Mouse (Mus musculus): ENCODE data around the gene Phlda2. TPM values are rescaled to one million over a fixed set of nuclear protein-coding genes. Genes with fewer than 3 reads are reported as not detected.

Phlda2 gene
- total RNA-seq, 2 experiments from 2014 or later: not detected

DNA sequence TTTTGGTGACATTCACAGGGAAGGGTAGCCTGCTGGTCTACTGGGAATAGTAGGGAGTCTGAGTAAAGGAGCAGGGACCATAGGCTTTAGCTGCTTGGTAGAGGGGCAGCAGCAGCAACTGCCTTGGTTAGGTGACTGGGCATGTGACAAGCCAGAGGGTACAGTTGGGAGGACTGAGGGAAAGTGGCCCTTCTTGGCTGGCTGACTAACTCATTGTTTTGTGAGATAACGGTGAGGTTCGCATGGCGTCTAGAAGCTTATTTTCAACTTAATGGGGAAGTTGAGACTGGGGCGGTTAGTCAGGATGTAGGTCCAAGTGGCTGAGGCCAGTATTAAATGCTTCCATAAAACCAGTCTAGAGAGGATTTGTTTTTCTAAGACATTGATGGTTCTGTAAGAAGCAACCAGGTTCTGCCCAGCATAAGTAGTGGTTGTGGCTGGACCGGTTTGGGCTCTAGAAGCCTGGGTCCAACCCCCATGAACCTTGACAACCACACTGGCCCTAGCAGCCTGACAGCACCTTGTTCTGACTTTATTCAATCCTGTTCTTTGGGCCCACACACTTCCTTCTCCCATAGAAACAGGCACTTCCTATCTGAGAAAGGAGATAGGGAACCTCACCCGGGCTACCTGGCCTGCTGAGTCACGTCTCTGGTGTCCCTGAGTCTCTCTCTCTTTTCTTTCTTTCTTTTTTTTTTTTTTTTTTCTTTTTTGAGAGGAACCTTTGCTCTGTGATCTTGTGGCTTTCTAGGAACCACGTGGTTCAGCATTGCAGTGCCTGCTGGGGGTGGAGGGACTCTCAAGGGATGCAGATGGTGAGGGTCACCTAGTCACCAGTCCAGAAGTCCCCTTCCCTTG, 7.6 kb downstream of the Phlda2 start:
- intact Hi-C loops (cut with DNase I): no loop called here
- Histone ChIP-seq H3K27ac (no peak overlapping the region), H3K4me3 (no peak overlapping the region)
- no peak for TF ChIP-seq CTCF (IDR thresholded peaks at IDR 0.05)
- no peak for DNase-seq

DNA sequence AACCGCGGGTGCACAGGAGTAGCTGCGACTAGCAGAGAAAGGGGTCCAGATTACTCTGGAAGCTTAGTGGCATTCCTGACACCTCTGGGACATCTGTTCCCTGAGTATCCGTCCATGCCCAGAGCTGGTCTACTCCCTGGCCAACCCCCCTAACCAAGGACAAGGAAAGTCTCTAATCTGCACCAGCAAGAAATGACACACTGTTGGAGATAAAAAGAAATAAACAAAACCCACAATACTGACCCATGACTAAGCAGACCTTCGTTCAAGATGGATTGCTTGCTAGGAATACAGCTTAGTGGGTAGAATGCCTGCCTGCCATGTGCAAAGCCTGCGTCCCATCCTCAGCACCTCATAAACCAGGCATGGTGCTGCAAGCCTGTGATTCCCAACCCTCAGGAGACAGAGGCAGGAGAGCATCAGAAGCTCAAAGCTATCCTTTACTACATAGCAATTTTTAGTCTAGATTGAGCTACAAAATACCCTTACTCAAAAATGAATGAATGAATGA, 9.3 kb downstream of the Phlda2 start:
- no peak for TF ChIP-seq CTCF (IDR thresholded peaks at IDR 0.05)
- H3K27ac ChIP-seq: no peak overlapping the region
- no peak overlapping the region for H3K4me3 ChIP-seq
- intact Hi-C loops (cut with DNase I): no loop called here
- DNase-seq: no peak

DNA sequence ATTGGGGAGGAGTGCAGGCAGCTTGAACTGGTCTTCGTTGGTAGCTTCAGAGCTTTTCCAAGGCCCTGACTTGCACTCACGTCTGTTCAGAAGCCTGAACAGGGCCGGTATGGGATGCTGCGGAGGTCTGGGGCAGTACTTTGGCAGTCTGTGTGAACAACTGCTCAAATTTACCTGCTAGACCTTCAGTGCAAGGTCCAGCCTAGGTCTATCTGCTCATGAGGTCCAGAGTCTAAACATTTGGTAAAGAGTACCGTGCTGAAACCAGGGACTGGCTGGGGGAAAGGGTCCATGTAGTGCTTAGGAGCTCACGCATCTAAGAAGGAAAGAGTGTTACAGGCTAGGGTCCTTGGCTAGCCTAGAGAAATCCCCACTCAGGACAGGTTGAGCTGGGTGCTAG, 13.2 kb downstream of the Phlda2 start:
- TF ChIP-seq CTCF (IDR thresholded peaks at IDR 0.05): no peak
- Histone ChIP-seq H3K4me3 (no peak overlapping the region), H3K27ac (no peak overlapping the region)
- DNase-seq: no peak
- intact Hi-C loops (cut with DNase I): no loop called here

DNA sequence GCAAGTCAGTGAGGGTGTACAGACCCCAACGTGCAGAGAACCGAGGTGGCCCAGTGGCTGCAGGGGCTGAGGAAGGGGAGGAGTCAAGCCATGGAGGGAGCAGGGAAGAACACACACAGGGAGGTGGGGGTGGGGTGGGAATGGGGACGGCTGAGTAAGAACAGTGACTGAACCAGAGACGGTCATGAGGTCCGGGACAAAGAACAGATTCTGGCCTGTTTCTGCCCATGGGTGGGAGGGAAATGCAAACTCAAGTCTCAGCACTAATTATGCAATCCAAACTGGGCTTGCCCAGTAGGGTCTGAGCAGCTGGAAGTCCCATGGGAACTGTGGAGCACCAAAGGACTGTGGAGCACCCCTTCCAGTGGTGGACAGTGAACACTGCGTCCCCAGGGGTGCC, 20.4 kb downstream of the Phlda2 start:
- DNase-seq: no peak
- no peak for TF ChIP-seq CTCF (IDR thresholded peaks at IDR 0.05)
- H3K27ac ChIP-seq: no peak overlapping the region
- intact Hi-C loops (cut with DNase I): no loop called here
- no peak overlapping the region for H3K4me3 ChIP-seq

DNA sequence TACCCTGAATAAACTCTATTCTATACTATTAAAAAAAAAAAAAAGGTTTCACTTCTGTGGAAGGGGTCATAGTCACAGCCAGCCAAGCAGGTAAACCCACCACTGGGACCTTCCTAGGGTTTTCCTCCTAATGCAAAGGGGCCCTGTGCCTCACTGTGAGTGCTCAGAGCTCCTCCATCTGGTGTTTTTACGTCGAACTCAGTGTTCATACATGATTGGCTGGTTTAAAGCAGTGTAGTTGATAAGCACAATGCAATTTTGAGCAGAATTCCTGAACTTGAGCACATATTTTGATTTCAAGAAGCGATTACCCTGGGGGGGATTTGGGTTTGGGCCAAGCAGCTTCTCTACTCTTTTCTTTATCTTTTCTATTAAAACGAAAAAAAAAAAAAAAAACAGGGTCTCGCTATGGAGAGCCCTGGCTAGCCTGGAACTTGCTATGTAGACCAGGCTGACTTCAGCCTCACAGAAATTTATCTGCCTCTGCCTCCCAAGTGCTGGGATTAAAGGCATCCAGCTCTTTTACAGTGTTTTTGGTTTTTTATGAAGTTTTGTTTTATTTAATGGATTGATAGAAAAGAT, 21.1 kb downstream of the Phlda2 start:
- intact Hi-C loops (cut with DNase I): no loop called here
- Histone ChIP-seq H3K27ac (no peak overlapping the region), H3K4me3 (no peak overlapping the region)
- TF ChIP-seq CTCF (IDR thresholded peaks at IDR 0.05): no peak
- DNase-seq: no peak

- DNase-seq: peak; percentile 78
- intact Hi-C loops (cut with DNase I): loop anchor here (1.0 kb wide), 1 partner anchor 26 kb away; no protein-coding TSS in a partner anchor
- Histone ChIP-seq H3K4me3 (no peak overlapping the region), H3K27ac (no peak overlapping the region)
- TF ChIP-seq CTCF (IDR thresholded peaks at IDR 0.05): peak; percentile 95
These were observed 22.5 kb downstream of the Phlda2 start for GRCm38 (mm10) chr7:143480498-143480897.

- intact Hi-C loops (cut with DNase I): loop anchor here (1.0 kb wide), 1 partner anchor 25 kb away; no protein-coding TSS in a partner anchor
These were observed 25.1 kb downstream of the Phlda2 start for GRCm38 (mm10) chr7:143477800-143478199.

DNA sequence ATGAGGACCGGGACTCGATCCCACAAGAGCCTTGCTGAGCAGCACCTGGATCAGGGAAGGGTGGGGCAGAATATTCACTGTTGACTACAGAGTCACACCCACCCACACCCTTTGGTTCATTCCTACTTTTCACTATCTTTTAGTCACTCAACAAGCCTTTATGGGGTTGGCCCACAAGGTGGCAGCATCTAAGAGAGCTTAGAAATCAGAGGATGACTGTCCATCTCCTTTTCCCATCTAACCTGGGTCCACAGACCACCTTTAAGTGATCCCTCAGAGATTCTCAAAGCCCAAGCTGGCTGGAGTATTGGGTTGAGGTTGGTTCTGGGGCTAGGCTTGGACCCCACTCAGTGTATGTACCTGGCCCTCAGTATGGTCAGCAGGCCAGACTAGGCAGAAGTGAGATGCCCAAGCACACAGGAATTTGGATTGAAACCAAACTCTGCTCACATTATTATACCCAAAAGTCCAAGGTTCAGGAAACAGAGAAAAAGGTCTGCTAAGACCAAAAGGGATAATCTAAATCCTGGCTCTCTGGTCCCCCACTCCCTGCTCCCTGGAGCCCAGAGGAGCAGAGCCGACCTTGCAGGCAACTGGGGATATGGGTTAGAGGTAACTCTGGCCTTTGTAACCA, 26.1 kb downstream of the Phlda2 start:
- Histone ChIP-seq H3K27ac (no peak overlapping the region), H3K4me3 (no peak overlapping the region)
- intact Hi-C loops (cut with DNase I): loop anchor here (1.0 kb wide), 1 partner anchor 25 kb away; no protein-coding TSS in a partner anchor
- no peak for TF ChIP-seq CTCF (IDR thresholded peaks at IDR 0.05)
- DNase-seq: no peak

More at GRCm38 (mm10) chr7:143477800-143478199, 25.1 kb downstream of the Phlda2 start:
- DNase-seq: no peak
- no peak overlapping the region for H3K4me3 ChIP-seq
- TF ChIP-seq CTCF (IDR thresholded peaks at IDR 0.05): no peak
- H3K27ac ChIP-seq: no peak overlapping the region

DNA sequence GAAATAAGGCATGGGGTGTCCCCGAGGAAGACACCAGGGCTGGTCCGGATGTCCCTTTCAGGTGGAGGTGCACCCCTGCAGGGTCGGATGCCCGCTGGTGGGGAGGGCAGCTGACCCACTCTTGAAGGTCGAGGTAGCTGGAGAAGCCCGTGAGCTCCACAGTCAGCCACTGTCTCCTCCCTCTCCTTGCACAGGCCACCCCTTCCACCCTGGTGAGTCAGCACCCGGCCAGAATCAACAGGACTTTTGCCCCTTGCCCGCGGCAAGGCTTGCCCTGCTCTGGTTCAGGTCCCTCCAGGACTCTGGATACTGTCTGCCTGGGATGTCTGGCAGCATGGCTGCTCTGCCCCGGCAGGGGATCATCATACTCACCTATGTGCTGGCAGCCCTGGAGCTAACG, 27.1 kb downstream of the Phlda2 start:
- intact Hi-C loops (cut with DNase I): no loop called here
- no peak for TF ChIP-seq CTCF (IDR thresholded peaks at IDR 0.05)
- Histone ChIP-seq H3K27ac (no peak overlapping the region), H3K4me3 (no peak overlapping the region)
- no peak for DNase-seq

DNA sequence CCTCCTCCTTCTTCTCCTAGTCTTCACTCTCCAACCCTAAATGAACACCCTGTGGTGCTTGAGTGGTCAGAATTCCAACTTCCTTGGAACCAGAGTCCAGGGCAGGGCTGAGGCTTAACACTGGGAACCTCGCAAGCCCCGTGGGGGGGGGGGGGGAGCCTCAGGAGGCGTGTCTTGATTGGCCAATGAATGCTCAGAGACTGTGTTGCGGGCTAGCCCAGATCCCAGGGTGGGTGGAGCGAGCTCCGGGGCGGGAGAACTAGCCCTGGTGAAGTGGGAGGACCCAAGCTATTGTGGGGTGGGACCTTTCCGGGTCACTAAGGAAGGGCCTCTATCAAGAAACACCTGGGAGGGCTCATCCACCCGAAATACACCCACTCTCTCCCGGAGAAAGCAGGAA, 28.1 kb downstream of the Phlda2 start:
- H3K27ac ChIP-seq: no peak overlapping the region
- intact Hi-C loops (cut with DNase I): no loop called here
- H3K4me3 ChIP-seq: no peak overlapping the region
- no peak for TF ChIP-seq CTCF (IDR thresholded peaks at IDR 0.05)
- DNase-seq: no peak

- Histone ChIP-seq H3K4me3 (peak within 1 kb of the TSS; percentile 45), H3K27ac (peak within 1 kb of the TSS; percentile 24)
- peak; percentile 55 for DNase-seq
- intact Hi-C loops (cut with DNase I): no loop called here
- no peak for TF ChIP-seq CTCF (IDR thresholded peaks at IDR 0.05)
These were observed 29.4 kb downstream of the Phlda2 start, which contains the start of gene Slc22a18 for GRCm38 (mm10) chr7:143473347-143474101. TSS of gene Slc22a18 (plus strand) at chr7:143473736.

DNA sequence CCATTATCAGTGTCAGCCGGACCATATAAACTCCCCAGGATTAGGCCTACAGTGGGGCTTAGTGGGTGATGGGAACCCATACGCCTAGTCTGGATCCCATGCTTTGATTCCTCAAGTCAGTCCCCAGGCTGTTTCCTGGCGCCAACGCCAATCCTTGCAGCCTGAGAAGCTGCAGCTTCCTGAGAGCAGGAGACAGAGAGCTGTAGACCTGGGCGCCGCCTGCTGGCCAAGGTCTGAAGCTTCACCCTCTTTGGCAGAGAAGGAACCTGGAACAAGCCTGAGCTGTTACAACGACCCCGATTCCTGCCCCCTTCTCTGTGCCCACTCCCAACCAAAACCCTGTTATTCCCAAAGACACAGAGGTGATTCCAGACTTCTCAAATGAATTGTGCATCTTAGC, 33.0 kb downstream of the Phlda2 start:
- TF ChIP-seq CTCF (IDR thresholded peaks at IDR 0.05): peak; percentile 96
- H3K27ac ChIP-seq: no peak overlapping the region
- intact Hi-C loops (cut with DNase I): loop anchor here (5.0 to 10.0 kb wide), 3 partner anchors 235 to 465 kb away; partner anchors contain the start of genes Trpm5 and Tspan32
- DNase-seq: peak; percentile 85
- no peak overlapping the region for H3K4me3 ChIP-seq

All from gastrocnemius, adult 2 months (tissue).